Mouse (Mus musculus): ENCODE measurements around the gene Gm45062.
"Not testable (repeated sequence)": the region's sequence is repeated elsewhere in the genome, so short reads cannot be mapped to it uniquely, and the experiment has no call there.

The Gm45062 gene

GRCm38 (mm10) chr6:8312554-8312953 is 53.3 kb downstream of the Gm45062 start:
- no peak for DNase-seq (ENCODE audit: low read depth, low spot score)

- no peak for DNase-seq (ENCODE audit: low read depth, low spot score)
These were observed 57.0 kb downstream of the Gm45062 start for GRCm38 (mm10) chr6:8316201-8316600.

GRCm38 (mm10) chr6:8319591-8319990 is 60.3 kb downstream of the Gm45062 start:
- no peak for DNase-seq (ENCODE audit: low read depth, low spot score)

- not testable (repeated sequence) for DNase-seq (ENCODE audit: low read depth, low spot score)
These were observed 72.2 kb downstream of the Gm45062 start for GRCm38 (mm10) chr6:8331496-8331895.

GRCm38 (mm10) chr6:8333380-8333779 is 74.1 kb downstream of the Gm45062 start:
- DNase-seq (ENCODE audit: low read depth, low spot score) = no peak

- peak; percentile 39 for DNase-seq (ENCODE audit: low read depth, low spot score)
These were observed 77.5 kb downstream of the Gm45062 start for GRCm38 (mm10) chr6:8336487-8337390.

- DNase-seq (ENCODE audit: low read depth, low spot score) = peak; percentile 67
These were observed 80.2 kb downstream of the Gm45062 start for GRCm38 (mm10) chr6:8339453-8339852.

GRCm38 (mm10) chr6:8343271-8343670 is 84.0 kb downstream of the Gm45062 start:
- no peak for DNase-seq (ENCODE audit: low read depth, low spot score)

- DNase-seq (ENCODE audit: low read depth, low spot score) = peak; percentile 68
These were observed 86.1 kb downstream of the Gm45062 start for GRCm38 (mm10) chr6:8345219-8345856.

GRCm38 (mm10) chr6:8347154-8347553 is 87.9 kb downstream of the Gm45062 start:
- DNase-seq (ENCODE audit: low read depth, low spot score) = no peak

- no peak for DNase-seq (ENCODE audit: low read depth, low spot score)
These were observed 89.1 kb downstream of the Gm45062 start for GRCm38 (mm10) chr6:8348344-8348743.

GRCm38 (mm10) chr6:8349060-8349670 is 89.9 kb downstream of the Gm45062 start:
- DNase-seq (ENCODE audit: low read depth, low spot score) = no peak

- no peak for DNase-seq (ENCODE audit: low read depth, low spot score)
These were observed 92.3 kb downstream of the Gm45062 start for GRCm38 (mm10) chr6:8351507-8351906.

- no peak for DNase-seq (ENCODE audit: low read depth, low spot score)
These were observed 93.4 kb downstream of the Gm45062 start for GRCm38 (mm10) chr6:8352533-8353168.

GRCm38 (mm10) chr6:8353461-8353860 is 94.2 kb downstream of the Gm45062 start:
- DNase-seq (ENCODE audit: low read depth, low spot score) = no peak

GRCm38 (mm10) chr6:8354846-8355245 is 95.6 kb downstream of the Gm45062 start:
- DNase-seq (ENCODE audit: low read depth, low spot score) = no peak

- DNase-seq (ENCODE audit: low read depth, low spot score) = no peak
These were observed 99.0 kb downstream of the Gm45062 start for GRCm38 (mm10) chr6:8358232-8358631.

- no peak for DNase-seq (ENCODE audit: low read depth, low spot score)
These were observed 99.5 kb downstream of the Gm45062 start for GRCm38 (mm10) chr6:8358782-8359181.

- no peak for DNase-seq (ENCODE audit: low read depth, low spot score)
These were observed 101.6 kb downstream of the Gm45062 start for GRCm38 (mm10) chr6:8360805-8361204.

- DNase-seq (ENCODE audit: low read depth, low spot score) = no peak
These were observed 104.9 kb downstream of the Gm45062 start for GRCm38 (mm10) chr6:8364033-8364756.

GRCm38 (mm10) chr6:8364757-8365150 is 105.5 kb downstream of the Gm45062 start:
- no peak for DNase-seq (ENCODE audit: low read depth, low spot score)
